Mouse (Mus musculus) CH12.LX (cell line): ENCODE results near the gene Ogfod2. TPM values are rescaled to one million over a fixed set of nuclear protein-coding genes. Genes with fewer than 3 reads are reported as not detected.

ENCODE experiments used
- DNase-seq: peaks from one replicate; pipeline ENCODE4 v3.0.0-alpha.2; 2013; ENCODE audit errors: extremely low read depth
- H3K27ac ChIP-seq: 2 replicates; pipeline ENCODE4 v1.5.1; 2012; ENCODE audit warnings: low read depth, mild to moderate bottlenecking, control low read depth, moderate library complexity; ENCODE audit not compliant: insufficient read depth
- H3K27me3 ChIP-seq: replicated peaks from 2 replicates; pipeline ENCODE3; 2012; ENCODE audit warnings: inconsistent platforms
- H3K36me3 ChIP-seq, 2 experiments: replicated peaks in 1 of 2; 2 replicates each; pipeline versions ENCODE3 to v1.6.1; 2012; ENCODE audit warnings: inconsistent platforms in 1 of 2, low read length in 1 of 2, mild to moderate bottlenecking in 1 of 2, mixed read lengths in 1 of 2, moderate library complexity in 1 of 2; ENCODE audit not compliant: control insufficient read depth in 1 of 2, insufficient read depth in 1 of 2
- H3K4me1 ChIP-seq, 2 experiments: 2 replicates each; pipeline ENCODE4 v1.6.1; 2012; ENCODE audit warnings: inconsistent platforms in 1 of 2, moderate library complexity in 1 of 2; ENCODE audit not compliant: insufficient read depth in 2 of 2, control insufficient read depth in 1 of 2
- H3K4me2 ChIP-seq: 2 replicates; pipeline ENCODE4 v1.6.1; 2012; ENCODE audit warnings: low read depth, mild to moderate bottlenecking, control low read depth; ENCODE audit not compliant: poor library complexity, insufficient read depth, severe bottlenecking
- H3K4me3 ChIP-seq, 3 experiments: fragments of 150-350 bp in 1 of 3; sonication (generic) in 1 of 3; replicated peaks in 1 of 3; 2 replicates each; pipeline versions ENCODE3 to v1.5.1; 2011 to 2012; ENCODE audit warnings: low read depth in 2 of 3, low read length in 2 of 3, mild to moderate bottlenecking in 2 of 3, moderate library complexity in 2 of 3, control low read depth in 1 of 3, improper control_type of control experiment in 1 of 3, inconsistent platforms in 1 of 3, mixed read lengths in 1 of 3; ENCODE audit not compliant: poor library complexity in 1 of 3
- H3K79me2 ChIP-seq: replicated peaks from 2 replicates; pipeline ENCODE4 v1.6.1; 2012; ENCODE audit warnings: mild to moderate bottlenecking, moderate library complexity; ENCODE audit not compliant: control insufficient read depth, poor library complexity, insufficient read depth, severe bottlenecking; ENCODE audit errors: extremely low read depth
- H3K9ac ChIP-seq: 2 replicates; pipeline ENCODE4 v1.6.1; 2012; ENCODE audit warnings: low read depth, mild to moderate bottlenecking, control low read depth, moderate library complexity; ENCODE audit not compliant: insufficient read depth
- H3K9me3 ChIP-seq: replicated peaks from 2 replicates; pipeline ENCODE3; 2012; ENCODE audit warnings: low read length, inconsistent platforms, mixed read lengths
- BHLHE40 ChIP-seq: IDR thresholded peaks from 2 replicates; pipeline ENCODE4 v1.6.1; 2011; ENCODE audit warnings: mild to moderate bottlenecking, low read depth, low read length, improper control_type of control experiment
- CHD2 ChIP-seq: IDR thresholded peaks from 2 replicates; pipeline ENCODE4 v1.6.1; 2011; ENCODE audit warnings: low read length, improper control_type of control experiment
- CTCF ChIP-seq, 2 experiments: IDR thresholded peaks in 1 of 2; conservative IDR thresholded peaks in 1 of 2; 2 replicates each; pipeline ENCODE4 v1.5.1; 2011 to 2012; ENCODE audit warnings: low read depth in 2 of 2, low read length in 2 of 2, improper control_type of control experiment in 1 of 2, inconsistent platforms in 1 of 2, mild to moderate bottlenecking in 1 of 2, moderate library complexity in 1 of 2
- ELF1 ChIP-seq: IDR thresholded peaks from 2 replicates; pipeline ENCODE4 v1.6.1; 2014; ENCODE audit warnings: low read depth, mild to moderate bottlenecking, inconsistent platforms, low read length, improper control_type of control experiment
- ETS1 ChIP-seq: conservative IDR thresholded peaks from 2 replicates; pipeline ENCODE4 v1.6.1; 2012; ENCODE audit warnings: low read depth, mild to moderate bottlenecking, inconsistent platforms, low read length, improper control_type of control experiment, moderate library complexity
- GABPA ChIP-seq: IDR thresholded peaks from 2 replicates; pipeline ENCODE4 v1.6.1; 2012; ENCODE audit warnings: low read depth, low read length, improper control_type of control experiment, inconsistent platforms; ENCODE audit not compliant: insufficient replicate concordance
- HCFC1 ChIP-seq: IDR thresholded peaks from 2 replicates; pipeline ENCODE4 v1.6.1; 2012; ENCODE audit warnings: low read depth, mild to moderate bottlenecking, inconsistent platforms, low read length, improper control_type of control experiment
- JUN ChIP-seq: IDR thresholded peaks from 2 replicates; pipeline ENCODE4 v1.6.1; 2011; ENCODE audit warnings: low read depth, mild to moderate bottlenecking, low read length, improper control_type of control experiment, moderate library complexity; ENCODE audit not compliant: insufficient read depth
- KAT2A ChIP-seq: IDR thresholded peaks from 2 replicates; pipeline ENCODE4 v1.6.1; 2012; ENCODE audit warnings: low read length, improper control_type of control experiment, inconsistent platforms; ENCODE audit not compliant: insufficient replicate concordance
- MAFK ChIP-seq: IDR thresholded peaks from 2 replicates; pipeline ENCODE4 v1.6.1; 2011; ENCODE audit warnings: low read length, improper control_type of control experiment; ENCODE audit not compliant: insufficient replicate concordance
- MXI1 ChIP-seq: IDR thresholded peaks from 2 replicates; pipeline ENCODE4 v1.6.1; 2011; ENCODE audit warnings: mild to moderate bottlenecking, low read depth, low read length, improper control_type of control experiment
- MYC ChIP-seq: IDR thresholded peaks from 2 replicates; pipeline ENCODE4 v1.6.1; 2011; ENCODE audit warnings: low read depth, mild to moderate bottlenecking, improper control_type of control experiment, low read length
- NRF1 ChIP-seq: IDR thresholded peaks from 2 replicates; pipeline ENCODE4 v1.6.1; 2014; ENCODE audit warnings: low read depth, mild to moderate bottlenecking, inconsistent platforms, low read length, improper control_type of control experiment, moderate library complexity
- PAX5 ChIP-seq: IDR thresholded peaks from 2 replicates; pipeline ENCODE4 v1.6.1; 2012; ENCODE audit warnings: low read length, inconsistent platforms, mixed read lengths
- POLR2A ChIP-seq: IDR thresholded peaks from 2 replicates; pipeline ENCODE4 v1.6.1; 2011; ENCODE audit warnings: low read depth, mild to moderate bottlenecking, improper control_type of control experiment, low read length
- POLR2AphosphoS2 ChIP-seq: IDR thresholded peaks from 2 replicates; pipeline ENCODE4 v1.6.1; 2011; ENCODE audit warnings: low read depth, low read length, improper control_type of control experiment
- RAD21 ChIP-seq: IDR thresholded peaks from 2 replicates; pipeline ENCODE4 v1.6.1; 2011; ENCODE audit warnings: low read depth, mild to moderate bottlenecking, low read length, improper control_type of control experiment, moderate library complexity
- RCOR1 ChIP-seq: conservative IDR thresholded peaks from 2 replicates; pipeline ENCODE4 v1.6.1; 2012; ENCODE audit warnings: low read depth, mild to moderate bottlenecking, inconsistent platforms, low read length, improper control_type of control experiment
- SMC3 ChIP-seq: IDR thresholded peaks from 2 replicates; pipeline ENCODE4 v1.6.1; 2011; ENCODE audit warnings: low read depth, low read length, improper control_type of control experiment
- USF1 ChIP-seq: IDR thresholded peaks from 2 replicates; pipeline ENCODE4 v1.6.1; 2014; ENCODE audit warnings: low read depth, mild to moderate bottlenecking, inconsistent platforms, low read length, improper control_type of control experiment
- ZC3H11A ChIP-seq: IDR thresholded peaks from 2 replicates; pipeline ENCODE4 v1.6.1; 2012; ENCODE audit warnings: low read depth, mild to moderate bottlenecking, inconsistent platforms, low read length, improper control_type of control experiment
- ZNF384 ChIP-seq: IDR thresholded peaks from 2 replicates; pipeline ENCODE4 v1.6.1; 2012; ENCODE audit warnings: low read depth, low read length, improper control_type of control experiment, inconsistent platforms
- dilution Hi-C: fragments of 300-500 bp; cut with MboI; formaldehyde crosslinking; loops from 2 replicates; pipeline ENCODE4 v1.14.3; 2020; ENCODE audit warnings: low sequenced_read_pairs; ENCODE audit not compliant: extremely low pct_unique_long_range_greater_than_20kb, extremely low pct_ligation_motif_present
- in situ Hi-C: fragments of 300-500 bp; cut with MboI; formaldehyde crosslinking; loops from 3 replicates; pipeline ENCODE4 v1.14.3; 2019; ENCODE audit warnings: low sequenced_read_pairs, low pct_ligation_motif_present, low pct_unique_long_range_greater_than_20kb, mixed read lengths
- polyA plus RNA-seq: library from polyadenylated mRNA; unstranded; fragments of >175 nt; gene quantifications from 2 replicates; pipeline ENCODE4 v1.2.1, GENCODE M21; 2012; ENCODE audit warnings: low read depth; ENCODE audit not compliant: insufficient read length
- total RNA-seq, 2 experiments: library from RNA; depleted of rRNA; stranded (reverse); fragments of 300-350 nt in 1 of 2; fragments of >200 nt in 1 of 2; gene quantifications; 2 replicates each; pipeline ENCODE4 v1.2.3; 2012 to 2014

The Ogfod2 gene
- total and polyA plus RNA-seq, 3 experiments, result 19.3 to 25.5 (median 24.0) TPM

DNA sequence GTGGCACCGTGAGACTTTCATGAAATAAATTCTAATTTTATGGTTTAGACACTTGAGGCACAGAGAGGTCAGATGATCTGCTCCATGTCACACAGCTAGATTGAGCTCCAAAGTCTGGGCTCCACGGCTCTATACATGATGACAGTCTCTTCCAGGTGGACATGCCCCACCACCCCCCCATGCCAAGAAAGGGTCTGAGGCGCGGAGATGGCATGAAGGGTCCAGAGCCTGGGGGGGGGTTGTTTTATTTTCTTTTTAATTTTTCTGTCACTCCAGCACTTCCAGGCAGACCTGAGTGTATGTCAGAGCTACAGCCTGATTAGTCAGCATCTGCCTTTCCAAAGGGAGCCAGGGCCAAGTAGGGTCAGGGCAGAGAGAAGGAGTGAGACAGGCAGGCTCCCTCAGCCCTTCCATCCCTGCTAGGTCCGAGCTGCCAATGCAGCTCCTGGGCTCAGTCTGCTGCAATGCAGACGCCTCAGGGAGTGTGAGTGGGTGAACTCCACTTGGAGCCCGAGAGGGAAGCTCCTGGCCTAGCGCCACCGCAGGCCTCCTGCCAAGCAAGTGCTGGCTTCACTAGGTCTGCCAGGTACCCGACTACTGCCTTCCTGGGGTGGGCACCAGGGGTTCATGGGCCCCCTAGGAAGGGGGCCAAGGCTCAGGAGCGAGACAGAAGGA lies 18.8 kb upstream of the Ogfod2 start:
- peaks cover 0 to 8% of the 10 kb centered on the region in 2 experiments; a peak in 2 of 4 replicates for H3K4me1 ChIP-seq
- dilution Hi-C loops (no loop called here), in situ Hi-C loops (no loop called here)
- TF ChIP-seq NRF1 (no peak), MAFK (no peak), HCFC1 (no peak), GABPA (no peak), RCOR1 (no peak), MYC (no peak), MXI1 (no peak), JUN (no peak), SMC3 (no peak), ZC3H11A (no peak), CHD2 (no peak), BHLHE40 (no peak), KAT2A (no peak)
- no peaks in the 10 kb centered on the region for H3K9me3 ChIP-seq
- H3K79me2 ChIP-seq, result no peaks in the 10 kb centered on the region
- H3K4me3 ChIP-seq, result no peak overlapping the region
- no peak overlapping the region for H3K27ac ChIP-seq
- H3K27me3 ChIP-seq, result peaks cover 2% of the 10 kb centered on the region
- no peak for DNase-seq
- H3K4me2 ChIP-seq, result no peak overlapping the region
- peaks cover 8 to 40% of the 10 kb centered on the region in 2 experiments for H3K36me3 ChIP-seq
- no peak overlapping the region for H3K9ac ChIP-seq

GRCm38 (mm10) chr5:124093852-124094604 lies 18.1 kb upstream of the Ogfod2 start:
- Histone ChIP-seq H3K27me3 (peaks cover 2% of the 10 kb centered on the region), H3K4me3 (no peak overlapping the region), H3K9ac (no peak overlapping the region), H3K4me2 (no peak overlapping the region), H3K9me3 (peaks cover 3% of the 10 kb centered on the region), H3K4me1 (peaks cover 0 to 8% of the 10 kb centered on the region in 2 experiments; a peak in 2 of 4 replicates), H3K79me2 (no peaks in the 10 kb centered on the region), H3K27ac (no peak overlapping the region), H3K36me3 (peaks cover 8 to 42% of the 10 kb centered on the region in 2 experiments)
- in situ Hi-C loops, result no loop called here
- DNase-seq, result no peak
- dilution Hi-C loops, result no loop called here
- no peak for TF ChIP-seq ZC3H11A
- no peak for TF ChIP-seq PAX5
- TF ChIP-seq ELF1, result no peak
- no peak for TF ChIP-seq MXI1
- no peak for TF ChIP-seq MAFK
- TF ChIP-seq USF1, result no peak
- TF ChIP-seq ZNF384, result no peak
- TF ChIP-seq CTCF (conservative IDR thresholded peaks at IDR 0.05 in 1 of 2, IDR thresholded peaks at IDR 0.05 in 1 of 2; ENCODE audit: low read depth in 2 of 2, low read length in 2 of 2), result no peak
- no peak for TF ChIP-seq POLR2AphosphoS2
- TF ChIP-seq POLR2A, result no peak
- no peak for TF ChIP-seq GABPA
- TF ChIP-seq SMC3, result no peak
- TF ChIP-seq ETS1, result no peak
- TF ChIP-seq RCOR1, result no peak
- no peak for TF ChIP-seq RAD21
